8 mouse cellular contexts compared by ENCODE assay signal in genomic region chr3:30514051-30514754, GRCm38 (mm10). TPM values are rescaled to one million over a fixed set of nuclear protein-coding genes. Genes with fewer than 3 reads are reported as not detected.
A peak's percentile ranks its signal among the peaks of the same experiment; 100 is the strongest.
DNase-seq lines count a peak whose midpoint lies in the region; ATAC-seq and TF ChIP-seq lines count a peak whose summit lies in the region.

No protein-coding gene starts in this region.

- peaks cover 57% of the 10 kb centered on the region for H3K27me3 ChIP-seq in hindbrain, embryonic 15.5 days
- H3K27me3 ChIP-seq in liver, embryonic 12.5 days (replicated peaks) = peaks cover 94% of the 10 kb centered on the region

- WGBS in hindbrain, embryonic 15.5 days = under 1% methylated on average over 52 of the region's 52 CpGs
- 2% methylated on average over 52 of the region's 52 CpGs for WGBS in liver, embryonic 12.5 days (ENCODE audit: insufficient replicate concordance)

- H3K27ac ChIP-seq in left cerebral cortex, adult 2 months = no peak overlapping the region
- peak overlapping the region; percentile 36 for H3K27ac ChIP-seq in embryonic fibroblast, embryonic 13.5 days (ENCODE audit: insufficient read depth, low read length)
- peak overlapping the region; percentile 27 for H3K27ac ChIP-seq in hindbrain, embryonic 15.5 days (replicated peaks)
- H3K27ac ChIP-seq in liver, embryonic 12.5 days = no peak overlapping the region

- peak overlapping the region; percentile 64 for H3K4me2 ChIP-seq in hindbrain, embryonic 15.5 days
- peak overlapping the region; percentile 57 for H3K4me2 ChIP-seq in liver, embryonic 12.5 days

- intact Hi-C loops in left cerebral cortex, adult 2 months (cut with DNase I) = loop anchor here (10.0 kb wide), 1 partner anchor 499 kb away; no protein-coding TSS in a partner anchor

- H3K36me3 ChIP-seq in hindbrain, embryonic 15.5 days = no peaks in the 10 kb centered on the region
- H3K36me3 ChIP-seq in liver, embryonic 12.5 days = no peaks in the 10 kb centered on the region

- peaks cover 4% of the 10 kb centered on the region; the same call in 1 of the 2 replicates for H3K4me1 ChIP-seq in embryonic fibroblast, embryonic 13.5 days (ENCODE audit: control insufficient read depth, insufficient read depth, low read length)
- peaks cover 22% of the 10 kb centered on the region for H3K4me1 ChIP-seq in hindbrain, embryonic 15.5 days (replicated peaks)
- H3K4me1 ChIP-seq in liver, embryonic 12.5 days = peaks cover 8% of the 10 kb centered on the region; the same call in 1 of the 2 replicates

- no peak overlapping the region for H3K9ac ChIP-seq in hindbrain, embryonic 15.5 days
- H3K9ac ChIP-seq in liver, embryonic 12.5 days = no peak overlapping the region

- TF ChIP-seq CTCF in left cerebral cortex, adult 2 months (IDR thresholded peaks at IDR 0.05) = no peak
- no peak for TF ChIP-seq CTCF in embryonic fibroblast, embryonic 13.5 days (IDR thresholded peaks at IDR 0.05; ENCODE audit: borderline replicate concordance, insufficient read depth, low read length)

- DNase-seq in left cerebral cortex, adult 2 months (ENCODE audit: extremely low spot score in 1 of 2, low spot score in 2 of 2) = no peak
- no peak for DNase-seq in left cerebral cortex, adult 11 months (ENCODE audit: low spot score)
- DNase-seq in retina, postnatal 1 day = peak; percentile 66
- no peak for DNase-seq in urinary bladder, postnatal 10 days (ENCODE audit: low spot score)

- 0 out of 2 replicates have a peak, but pooled peaks have one; percentile 14 for TF ChIP-seq POLR2A in embryonic fibroblast, embryonic 13.5 days (IDR thresholded peaks at IDR 0.05; ENCODE audit: low read depth, low read length)

- ATAC-seq in hindbrain, embryonic 15.5 days (ENCODE audit: low FRiP score, low read depth) = peak; percentile 20; the same call in 1 of the 2 replicates
- no peak for ATAC-seq in liver, embryonic 12.5 days
- no peak for ATAC-seq in erythroblast, adult 5-6 weeks (replicated peaks; ENCODE audit: low FRiP score, poor library complexity, severe bottlenecking)

- H3K4me3 ChIP-seq in left cerebral cortex, adult 2 months = peak overlapping the region; percentile 29
- H3K4me3 ChIP-seq in embryonic fibroblast, embryonic 13.5 days (ENCODE audit: insufficient read depth, low read length) = peak overlapping the region; percentile 49
- H3K4me3 ChIP-seq in hindbrain, embryonic 15.5 days = peak overlapping the region; percentile 33
- peak overlapping the region; percentile 35 for H3K4me3 ChIP-seq in liver, embryonic 12.5 days

- H3K9me3 ChIP-seq in hindbrain, embryonic 15.5 days = no peaks in the 10 kb centered on the region
- no peaks in the 10 kb centered on the region for H3K9me3 ChIP-seq in liver, embryonic 12.5 days (replicated peaks)

RNA-seq across cellular contexts. Expression of gene Mecom, which starts 33.6 kb away (rescaled TPM):
- 1 to 10 TPM; 2.1 to 4.1 TPM for total RNA-seq in left cerebral cortex, adult 2 months (2021)
- 59.6 and 74.4 TPM in 2 replicates for polyA plus RNA-seq in embryonic fibroblast, embryonic 13.5 days (2011; ENCODE audit: insufficient read length, low read depth, missing spikeins)
- 6.9 and 9.5 TPM in 2 replicates for polyA plus RNA-seq in hindbrain, embryonic 15.5 days (2015; fragmentation: Nextera tagmentation; extraction: Ambion mirVana)
- 1.8 and 2.3 TPM in 2 replicates for polyA plus RNA-seq in liver, embryonic 12.5 days (2016; fragmentation: Nextera tagmentation; extraction: Ambion mirVana)
- 0.58 and 1.0 TPM in 2 replicates for total RNA-seq in erythroblast, adult 5-6 weeks (2015; ENCODE audit: low replicate concordance)
- total RNA-seq in erythroblast, adult 5-6 weeks (2017; ENCODE audit: low replicate concordance) = 0.84 TPM in 1 of 2 replicates, not detected in the other

Comparison
In these comparisons a context has a peak if more than half of its experiments do, and no peak if none do; other contexts are left out.
1. H3K27ac ChIP-seq: peak in embryonic fibroblast, embryonic 13.5 days (single experiment) and hindbrain, embryonic 15.5 days (single experiment); none in left cerebral cortex, adult 2 months (single experiment) and liver, embryonic 12.5 days (single experiment).
2. Peak in every context shown above with its lines, with median percentiles within 50 percentile points of each other: H3K4me3 ChIP-seq.